Mouse (Mus musculus): ENCODE results near the gene Tspan10.

DNA sequence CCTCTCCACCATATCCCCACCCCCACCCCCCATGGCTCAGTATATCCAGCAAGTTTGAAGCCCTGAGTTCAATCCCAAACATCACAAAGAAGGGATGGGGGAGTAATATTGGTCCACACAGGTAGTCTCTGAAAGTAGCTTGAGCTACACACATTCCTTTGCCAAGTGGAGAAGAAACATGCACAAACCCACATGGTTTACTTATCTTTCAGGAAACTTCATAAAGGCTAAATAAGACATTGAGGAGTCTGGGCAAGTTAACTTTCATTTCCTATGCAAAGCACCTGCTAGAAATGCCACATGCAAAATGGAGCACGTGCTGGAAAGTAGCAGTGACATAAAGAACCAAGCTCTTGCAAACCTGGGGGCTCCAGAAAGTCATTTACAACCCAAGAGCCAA is 36.0 kb upstream of the Tspan10 start:
- TF ChIP-seq POLR2AphosphoS2 (IDR thresholded peaks at IDR 0.05; ENCODE audit: low read length) (peak; percentile 52; the same call in 1 of the 2 replicates), ZMIZ1 (IDR thresholded peaks at IDR 0.05; ENCODE audit: low read depth, low read length) (no peak), POLR2AphosphoS5 (IDR thresholded peaks at IDR 0.05; ENCODE audit: borderline replicate concordance, low read depth, low read length) (no peak), TBP (IDR thresholded peaks at IDR 0.05; ENCODE audit: low read depth, low read length) (no peak), CTCF (IDR thresholded peaks at IDR 0.05 in 2 of 3, conservative IDR thresholded peaks at IDR 0.05 in 1 of 3; ENCODE audit: control insufficient read depth in 1 of 3, insufficient read depth in 1 of 3, low read depth in 2 of 3, low read length in 3 of 3, poor library complexity in 1 of 3, severe bottlenecking in 1 of 3) (no peak), POLR2A (IDR thresholded peaks at IDR 0.05; ENCODE audit: control insufficient read depth in 1 of 2, insufficient read depth in 1 of 2, low read depth in 1 of 2, low read length in 2 of 2, poor library complexity in 1 of 2) (no peak), TCF12 (IDR thresholded peaks at IDR 0.05; ENCODE audit: low read depth, low read length) (no peak)

Data from MEL (cell line).